Mouse (Mus musculus) thymus, adult 2 months (tissue): ENCODE measurements around the gene Flot2.

Source experiments
- CTCF ChIP-seq: fragments of 200-500 bp; IDR thresholded peaks from 2 replicates; pipeline ENCODE4 v1.5.1; 2012; ENCODE audit warnings: mild to moderate bottlenecking, control low read depth, low read length, moderate library complexity, borderline replicate concordance; ENCODE audit not compliant: control insufficient read depth, poor library complexity, insufficient read depth; ENCODE audit errors: extremely low read depth
- POLR2A ChIP-seq: fragments of 200-500 bp; IDR thresholded peaks from 2 replicates; pipeline ENCODE4 v1.6.1; 2012; ENCODE audit warnings: mild to moderate bottlenecking, low read length, control low read depth, moderate library complexity; ENCODE audit not compliant: control insufficient read depth, poor library complexity, insufficient read depth; ENCODE audit errors: extremely low read depth

GRCm38 (mm10) chr11:78029240-78029639, 8.5 kb upstream of the Flot2 start:
- TF ChIP-seq POLR2A = no peak
- TF ChIP-seq CTCF = no peak
